Mouse (Mus musculus) left cerebral cortex, adult 11 months (tissue): ENCODE results near the gene Serpinb1c.
"Not testable (repeated sequence)": the region's sequence is repeated elsewhere in the genome, so short reads cannot be mapped to it uniquely, and the experiment has no call there.

Experiments
- DNase-seq: peaks from one replicate; pipeline ENCODE4 v3.0.0; 2022; ENCODE audit warnings: low spot score

Serpinb1c gene

GRCm38 (mm10) chr13:32865591-32865990 lies 32.4 kb downstream of the Serpinb1c start:
- no peak for DNase-seq

GRCm38 (mm10) chr13:32864529-32864928 lies 33.5 kb downstream of the Serpinb1c start:
- DNase-seq: not testable (repeated sequence)

GRCm38 (mm10) chr13:32863456-32863855 lies 34.6 kb downstream of the Serpinb1c start:
- DNase-seq: no peak

- no peak for DNase-seq
These were observed 37.2 kb downstream of the Serpinb1c start for GRCm38 (mm10) chr13:32860821-32861220.

GRCm38 (mm10) chr13:32853073-32853472 lies 44.9 kb downstream of the Serpinb1c start:
- DNase-seq: no peak

- DNase-seq: no peak
These were observed 45.5 kb downstream of the Serpinb1c start for GRCm38 (mm10) chr13:32852539-32852938.

- no peak for DNase-seq
These were observed 46.0 kb downstream of the Serpinb1c start for GRCm38 (mm10) chr13:32851967-32852366.

- no peak for DNase-seq
These were observed 47.2 kb downstream of the Serpinb1c start, which contains the start of gene Serpinb1a for GRCm38 (mm10) chr13:32850668-32851404. Serpinb1a (minus strand) TSS chr13:32851185.

- no peak for DNase-seq
These were observed 47.9 kb downstream of the Serpinb1c start for GRCm38 (mm10) chr13:32850156-32850555.

GRCm38 (mm10) chr13:32849531-32850123 lies 48.4 kb downstream of the Serpinb1c start:
- DNase-seq: no peak

- no peak for DNase-seq
These were observed 48.9 kb downstream of the Serpinb1c start for GRCm38 (mm10) chr13:32849092-32849491.

GRCm38 (mm10) chr13:32846221-32846620 lies 51.8 kb downstream of the Serpinb1c start:
- no peak for DNase-seq

GRCm38 (mm10) chr13:32841349-32841748 lies 56.7 kb downstream of the Serpinb1c start:
- no peak for DNase-seq

- DNase-seq: no peak
These were observed 58.7 kb downstream of the Serpinb1c start for GRCm38 (mm10) chr13:32839314-32839713.

- DNase-seq: no peak
These were observed 63.5 kb downstream of the Serpinb1c start for GRCm38 (mm10) chr13:32834513-32834912.

GRCm38 (mm10) chr13:32833237-32833636 lies 64.8 kb downstream of the Serpinb1c start:
- DNase-seq: no peak

- no peak for DNase-seq
These were observed 65.2 kb downstream of the Serpinb1c start for GRCm38 (mm10) chr13:32832776-32833175.

- DNase-seq: no peak
These were observed 66.3 kb downstream of the Serpinb1c start for GRCm38 (mm10) chr13:32831505-32832273.
